Mouse (Mus musculus) MEL (cell line): ENCODE data around the gene Fam129c. TPM values are rescaled to one million over a fixed set of nuclear protein-coding genes. Genes with fewer than 3 reads are reported as not detected.
A peak's percentile ranks its signal among the peaks of the same experiment; 100 is the strongest.

ENCODE experiments used
- DNase-seq: peaks from one replicate; pipeline ENCODE4 v3.0.0; 2011; ENCODE audit warnings: low read depth, low spot score
- H3K27ac ChIP-seq: 2 replicates; pipeline ENCODE4 v1.5.1; 2012; ENCODE audit warnings: low read depth, mild to moderate bottlenecking, control low read depth, low read length, moderate library complexity; ENCODE audit not compliant: control insufficient read depth
- H3K27me3 ChIP-seq, 2 experiments: fragments of 150-350 bp in 1 of 2; sonication (generic) in 1 of 2; 2 replicates each; pipeline ENCODE4 v1.6.1; 2012; ENCODE audit warnings: low read length in 2 of 2, mild to moderate bottlenecking in 2 of 2, improper control_type of control experiment in 1 of 2, moderate library complexity in 1 of 2; ENCODE audit not compliant: insufficient read depth in 2 of 2, control insufficient read depth in 1 of 2
- H3K36me3 ChIP-seq, 2 experiments: 2 replicates each; pipeline ENCODE4 v1.6.1; 2012 to 2014; ENCODE audit warnings: low read length in 2 of 2, improper control_type of control experiment in 1 of 2, inconsistent platforms in 1 of 2, mild to moderate bottlenecking in 1 of 2; ENCODE audit not compliant: insufficient read depth in 2 of 2, control insufficient read depth in 1 of 2
- H3K4me1 ChIP-seq, 2 experiments: fragments of 150-350 bp in 1 of 2; sonication (generic) in 1 of 2; 2 replicates each; pipeline ENCODE4 v1.6.1; 2012; ENCODE audit warnings: low read length in 2 of 2, improper control_type of control experiment in 1 of 2, mild to moderate bottlenecking in 1 of 2; ENCODE audit not compliant: insufficient read depth in 2 of 2, control insufficient read depth in 1 of 2
- H3K4me3 ChIP-seq, 2 experiments: fragments of 150-350 bp in 1 of 2; sonication (generic) in 1 of 2; 2 replicates each; pipeline ENCODE4 v1.5.1; 2012; ENCODE audit warnings: low read depth in 2 of 2, low read length in 2 of 2, mild to moderate bottlenecking in 2 of 2, moderate library complexity in 2 of 2, control low read depth in 1 of 2, improper control_type of control experiment in 1 of 2; ENCODE audit not compliant: control insufficient read depth in 1 of 2, insufficient read depth in 1 of 2
- H3K79me2 ChIP-seq: 2 replicates; pipeline ENCODE4 v1.6.1; 2012; ENCODE audit warnings: mild to moderate bottlenecking, low read length, moderate library complexity; ENCODE audit not compliant: control insufficient read depth, poor library complexity, insufficient read depth
- H3K9ac ChIP-seq: 2 replicates; pipeline ENCODE4 v1.6.1; 2012; ENCODE audit warnings: low read depth, mild to moderate bottlenecking, control low read depth, low read length, moderate library complexity; ENCODE audit not compliant: control insufficient read depth, poor library complexity, severe bottlenecking
- H3K9me3 ChIP-seq: fragments of 150-350 bp; sonication (generic); replicated peaks from 2 replicates; pipeline ENCODE4 v1.6.1; 2012; ENCODE audit warnings: mild to moderate bottlenecking, low read length, improper control_type of control experiment, moderate library complexity; ENCODE audit not compliant: insufficient read depth
- BHLHE40 ChIP-seq: IDR thresholded peaks from 2 replicates; pipeline ENCODE4 v1.6.1; 2012; ENCODE audit warnings: low read depth, mild to moderate bottlenecking, inconsistent platforms, low read length, improper control_type of control experiment, borderline replicate concordance
- CHD1 ChIP-seq: IDR thresholded peaks from 2 replicates; pipeline ENCODE4 v1.6.1; 2012; ENCODE audit warnings: low read depth, mild to moderate bottlenecking, inconsistent platforms, low read length, improper control_type of control experiment
- CTCF ChIP-seq, 3 experiments: IDR thresholded peaks in 2 of 3; conservative IDR thresholded peaks in 1 of 3; 2 replicates each; pipeline ENCODE4 v1.5.1; 2011 to 2012; ENCODE audit warnings: low read length in 3 of 3, low read depth in 2 of 3, mild to moderate bottlenecking in 2 of 3, improper control_type of control experiment in 1 of 3, inconsistent platforms in 1 of 3, mixed read lengths in 1 of 3, moderate library complexity in 1 of 3; ENCODE audit not compliant: control insufficient read depth in 1 of 3, insufficient read depth in 1 of 3, poor library complexity in 1 of 3, severe bottlenecking in 1 of 3
- ETS1 ChIP-seq: IDR thresholded peaks from 2 replicates; pipeline ENCODE4 v1.6.1; 2012; ENCODE audit warnings: low read depth, mild to moderate bottlenecking, inconsistent platforms, low read length, improper control_type of control experiment, moderate library complexity
- GABPA ChIP-seq: IDR thresholded peaks from 2 replicates; pipeline ENCODE4 v1.6.1; 2012; ENCODE audit warnings: low read depth, mild to moderate bottlenecking, inconsistent platforms, low read length, improper control_type of control experiment, moderate library complexity
- HCFC1 ChIP-seq: IDR thresholded peaks from 2 replicates; pipeline ENCODE4 v1.6.1; 2012; ENCODE audit warnings: low read depth, mild to moderate bottlenecking, inconsistent platforms, low read length, improper control_type of control experiment, moderate library complexity
- KAT2A ChIP-seq: conservative IDR thresholded peaks from 2 replicates; pipeline ENCODE4 v1.6.1; 2012; ENCODE audit warnings: low read depth, low read length, improper control_type of control experiment, inconsistent platforms
- RAD21 ChIP-seq: IDR thresholded peaks from 2 replicates; pipeline ENCODE4 v1.6.1; 2011; ENCODE audit warnings: mild to moderate bottlenecking, low read depth, low read length, improper control_type of control experiment
- RCOR1 ChIP-seq: IDR thresholded peaks from 2 replicates; pipeline ENCODE4 v1.6.1; 2012; ENCODE audit warnings: low read depth, mild to moderate bottlenecking, inconsistent platforms, low read length, improper control_type of control experiment
- SIN3A ChIP-seq: IDR thresholded peaks from 2 replicates; pipeline ENCODE4 v1.6.1; 2012; ENCODE audit warnings: low read length, improper control_type of control experiment, inconsistent platforms
- SMC3 ChIP-seq: IDR thresholded peaks from 2 replicates; pipeline ENCODE4 v1.6.1; 2011; ENCODE audit warnings: low read depth, low read length, improper control_type of control experiment
- TAL1 ChIP-seq: IDR thresholded peaks from 2 replicates; pipeline ENCODE4 v1.6.1; 2012; ENCODE audit warnings: mild to moderate bottlenecking, inconsistent platforms, low read length, moderate library complexity, mixed read lengths
- TCF12 ChIP-seq: IDR thresholded peaks from 2 replicates; pipeline ENCODE4 v1.6.1; 2014; ENCODE audit warnings: low read depth, mild to moderate bottlenecking, inconsistent platforms, low read length, improper control_type of control experiment, moderate library complexity
- USF2 ChIP-seq, 2 experiments: IDR thresholded peaks; 2 replicates each; pipeline ENCODE4 v1.6.1; 2011 to 2012; ENCODE audit warnings: improper control_type of control experiment in 2 of 2, low read length in 2 of 2, borderline replicate concordance in 1 of 2, inconsistent platforms in 1 of 2, low read depth in 1 of 2, mild to moderate bottlenecking in 1 of 2; ENCODE audit not compliant: insufficient read depth in 1 of 2
- ZC3H11A ChIP-seq: IDR thresholded peaks from 2 replicates; pipeline ENCODE4 v1.6.1; 2012; ENCODE audit warnings: low read depth, mild to moderate bottlenecking, inconsistent platforms, low read length, improper control_type of control experiment
- ZKSCAN1 ChIP-seq: IDR thresholded peaks from 2 replicates; pipeline ENCODE4 v1.6.1; 2012; ENCODE audit warnings: low read depth, mild to moderate bottlenecking, inconsistent platforms, low read length, improper control_type of control experiment, moderate library complexity
- polyA plus RNA-seq, 2 experiments: library from polyadenylated mRNA; stranded (reverse) in 1 of 2; unstranded in 1 of 2; fragments of >175 nt in 1 of 2; fragments of >200 nt in 1 of 2; gene quantifications; 2 replicates each; pipeline versions ENCODE4 v1.2.1 to v1.2.4; 2012; ENCODE audit warnings: low replicate concordance in 2 of 2, low read depth in 1 of 2; ENCODE audit not compliant: insufficient read length in 2 of 2, insufficient read depth in 1 of 2, missing spikeins in 1 of 2
- total RNA-seq: library from RNA; depleted of rRNA; stranded (reverse); fragments of 300-350 nt; gene quantifications from 2 replicates; pipeline ENCODE4 v1.2.3, GENCODE M21; 2012

Fam129c gene
- total and polyA plus RNA-seq, 3 experiments = 7.6 to 8.3 TPM; not detected in 1

DNA sequence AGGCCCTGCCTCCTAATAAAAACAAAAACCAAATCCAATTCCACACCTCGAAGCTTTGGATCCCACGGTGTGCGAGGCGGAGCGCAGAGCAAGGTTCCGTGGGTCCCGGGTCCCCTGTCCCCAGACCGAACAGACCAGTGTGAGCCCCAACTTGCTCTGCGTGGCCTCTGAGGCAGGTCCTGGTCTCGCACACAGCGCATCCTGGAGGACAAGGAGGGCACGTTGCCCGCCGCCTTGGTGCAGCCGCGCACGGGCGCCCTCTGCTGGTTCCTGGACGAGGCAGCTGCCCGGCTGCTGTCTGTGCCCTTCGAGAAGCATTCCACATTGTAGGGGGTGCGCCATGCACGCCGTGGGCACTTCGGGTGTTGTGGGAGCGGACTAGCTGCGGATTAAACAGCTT, 1.6 kb upstream of the Fam129c start:
- H3K9me3 ChIP-seq = no peaks in the 10 kb centered on the region
- H3K27ac ChIP-seq = no peak overlapping the region
- H3K4me1 ChIP-seq = peaks cover 9 to 27% of the 10 kb centered on the region in 2 experiments
- no peak overlapping the region for H3K9ac ChIP-seq
- peak; percentile 85 for DNase-seq
- peaks cover 21% of the 10 kb centered on the region for H3K79me2 ChIP-seq
- H3K4me3 ChIP-seq = no peak overlapping the region
- TF ChIP-seq KAT2A = no peak
- TF ChIP-seq RAD21 = peak; percentile 30
- peak; percentile 75 for TF ChIP-seq SMC3
- 0 out of 2 replicates have a peak, but pooled peaks have one; percentile 24 for TF ChIP-seq SIN3A
- peak; percentile 79 to 99 (median 99) for TF ChIP-seq CTCF (IDR thresholded peaks at IDR 0.05 in 2 of 3, conservative IDR thresholded peaks at IDR 0.05 in 1 of 3; ENCODE audit: control insufficient read depth in 1 of 3, insufficient read depth in 1 of 3, low read depth in 2 of 3, low read length in 3 of 3, poor library complexity in 1 of 3, severe bottlenecking in 1 of 3)
- peak; percentile 48; the same call in 1 of the 2 replicates for TF ChIP-seq HCFC1
- peak; percentile 40; the same call in 1 of the 2 replicates for TF ChIP-seq ZC3H11A
- no peak for TF ChIP-seq ZKSCAN1
- no peaks in the 10 kb centered on the region for H3K27me3 ChIP-seq
- H3K36me3 ChIP-seq = peaks cover 0 to 12% of the 10 kb centered on the region in 2 experiments; a peak in 3 of 4 replicates

DNA sequence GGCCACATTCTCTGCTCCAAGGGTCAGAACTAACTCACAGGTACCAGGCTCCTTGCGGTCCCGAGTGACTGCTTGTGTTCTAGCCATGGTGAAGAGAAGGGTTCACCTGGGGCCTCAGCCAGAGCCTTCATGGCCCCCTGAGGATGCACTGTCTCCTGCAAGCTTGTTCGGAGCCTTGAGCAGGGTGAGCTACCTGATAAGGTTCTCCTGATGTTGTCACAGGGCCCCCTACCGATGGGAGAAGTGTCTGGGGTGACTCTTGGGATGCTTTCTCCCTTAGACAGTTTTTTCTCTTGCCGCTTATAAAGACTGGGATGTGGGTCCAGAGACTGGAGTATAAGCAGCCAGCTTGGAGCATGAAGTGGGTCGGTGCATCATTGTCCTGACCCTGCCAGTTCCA, 1.1 kb upstream of the Fam129c start:
- peaks cover 9 to 24% of the 10 kb centered on the region in 2 experiments for H3K4me1 ChIP-seq
- H3K27ac ChIP-seq = peak overlapping the region; percentile 3; the same call in 1 of the 2 replicates
- no peaks in the 10 kb centered on the region for H3K27me3 ChIP-seq
- peak; percentile 47 for DNase-seq
- TF ChIP-seq TAL1 = no peak
- TF ChIP-seq SIN3A = no peak
- TF ChIP-seq, all 39 proteins: peak for 0
- Histone ChIP-seq H3K9me3 (no peaks in the 10 kb centered on the region), H3K79me2 (peaks cover 17% of the 10 kb centered on the region), H3K36me3 (peaks cover 0 to 12% of the 10 kb centered on the region in 2 experiments; a peak in 3 of 4 replicates), H3K9ac (no peak overlapping the region), H3K4me3 (no peak overlapping the region)

DNA sequence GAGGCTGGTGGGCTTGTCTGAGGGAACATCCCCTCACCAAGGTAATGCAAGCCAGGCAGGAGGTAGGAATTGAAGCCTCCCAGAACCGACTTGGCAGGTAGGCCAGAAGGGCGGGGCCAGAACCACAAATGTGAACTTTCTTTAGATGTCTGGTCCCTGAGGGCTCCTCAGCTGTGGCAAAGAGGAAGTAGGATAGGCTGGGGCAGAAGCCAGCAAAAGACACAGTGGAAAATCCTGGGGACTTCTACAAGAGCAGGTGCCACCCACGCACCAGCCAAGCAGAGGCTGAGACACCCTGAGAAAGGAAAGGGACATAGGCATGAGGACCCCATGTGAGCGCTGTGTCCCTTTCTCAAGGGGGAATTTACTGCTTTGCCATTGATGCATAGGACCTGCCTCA, 650 bp upstream of the Fam129c start:
- Histone ChIP-seq H3K9ac (no peak overlapping the region), H3K9me3 (no peaks in the 10 kb centered on the region), H3K79me2 (peaks cover 17% of the 10 kb centered on the region), H3K27me3 (no peaks in the 10 kb centered on the region), H3K36me3 (peaks cover 0 to 12% of the 10 kb centered on the region in 2 experiments; a peak in 3 of 4 replicates), H3K27ac (no peak overlapping the region), H3K4me1 (peaks cover 9 to 24% of the 10 kb centered on the region in 2 experiments)
- TF ChIP-seq TCF12 = no peak
- no peak for TF ChIP-seq ZC3H11A
- TF ChIP-seq RCOR1 = no peak
- no peak for TF ChIP-seq GABPA
- no peak for TF ChIP-seq SMC3
- no peak for TF ChIP-seq USF2 (IDR thresholded peaks at IDR 0.05; ENCODE audit: borderline replicate concordance in 1 of 2, insufficient read depth in 1 of 2, low read depth in 1 of 2, low read length in 2 of 2)
- no peak for TF ChIP-seq ZKSCAN1
- TF ChIP-seq ETS1 = no peak; the same call in 1 of the 2 replicates
- no peak for TF ChIP-seq BHLHE40
- no peak for TF ChIP-seq CHD1
- TF ChIP-seq, all 39 proteins: peak for 0
- no peak overlapping the region for H3K4me3 ChIP-seq
- DNase-seq = peak; percentile 85
